Mouse (Mus musculus): ENCODE measurements at regions not wholly inside any gene's neighbourhood (a gene's known extent, or its start where the extent isn't known, plus 50 kb on each side); places are given as distances from the start of the nearest gene placed in this dataset.

DNA sequence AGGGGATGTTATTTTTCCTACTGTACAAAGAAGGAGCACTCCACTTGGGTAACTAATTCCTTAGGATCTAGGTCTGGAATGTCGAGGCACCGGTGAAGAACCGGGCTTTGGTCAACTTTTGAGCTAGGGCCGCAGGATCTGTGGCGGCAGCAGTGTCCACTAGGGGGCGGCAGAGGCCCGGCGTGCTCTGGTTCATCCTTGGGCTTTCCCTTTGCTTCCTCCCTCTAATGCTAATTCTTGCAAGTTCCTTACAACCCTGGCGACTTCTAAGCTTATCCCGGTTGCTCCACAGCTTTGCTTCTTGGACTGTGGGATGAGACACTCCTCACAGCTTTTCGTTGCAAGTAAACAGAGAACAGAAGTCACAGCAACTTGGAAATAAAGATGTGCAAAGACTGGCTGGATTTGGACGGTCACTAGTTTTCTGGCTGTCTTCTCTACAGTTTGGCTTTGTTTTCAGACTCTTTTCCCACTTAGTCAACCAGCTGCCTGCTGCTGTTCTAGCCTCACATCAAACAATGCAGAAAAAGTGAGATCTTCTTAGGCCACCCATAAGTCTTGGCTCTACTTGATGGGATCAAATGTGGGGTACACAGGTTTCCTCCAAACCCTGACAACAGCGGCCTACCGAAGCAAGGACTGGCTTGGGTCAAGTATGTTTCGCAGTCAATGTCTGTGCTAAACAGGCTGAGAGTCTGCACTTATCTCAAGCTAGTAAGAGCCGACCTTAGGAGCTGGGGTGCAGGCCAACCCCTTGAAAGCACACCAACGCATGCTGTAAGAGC lies 51.2 kb upstream of the Tmem72 start:
- TF ChIP-seq NANOG (IDR thresholded peaks at IDR 0.05; ENCODE audit: borderline replicate concordance, low read length) (no peak), POU5F1 (IDR thresholded peaks at IDR 0.05; ENCODE audit: borderline replicate concordance, low read length) (no peak), CTCF (conservative IDR thresholded peaks at IDR 0.05; ENCODE audit: low read length) (peak; percentile 75)

DNA sequence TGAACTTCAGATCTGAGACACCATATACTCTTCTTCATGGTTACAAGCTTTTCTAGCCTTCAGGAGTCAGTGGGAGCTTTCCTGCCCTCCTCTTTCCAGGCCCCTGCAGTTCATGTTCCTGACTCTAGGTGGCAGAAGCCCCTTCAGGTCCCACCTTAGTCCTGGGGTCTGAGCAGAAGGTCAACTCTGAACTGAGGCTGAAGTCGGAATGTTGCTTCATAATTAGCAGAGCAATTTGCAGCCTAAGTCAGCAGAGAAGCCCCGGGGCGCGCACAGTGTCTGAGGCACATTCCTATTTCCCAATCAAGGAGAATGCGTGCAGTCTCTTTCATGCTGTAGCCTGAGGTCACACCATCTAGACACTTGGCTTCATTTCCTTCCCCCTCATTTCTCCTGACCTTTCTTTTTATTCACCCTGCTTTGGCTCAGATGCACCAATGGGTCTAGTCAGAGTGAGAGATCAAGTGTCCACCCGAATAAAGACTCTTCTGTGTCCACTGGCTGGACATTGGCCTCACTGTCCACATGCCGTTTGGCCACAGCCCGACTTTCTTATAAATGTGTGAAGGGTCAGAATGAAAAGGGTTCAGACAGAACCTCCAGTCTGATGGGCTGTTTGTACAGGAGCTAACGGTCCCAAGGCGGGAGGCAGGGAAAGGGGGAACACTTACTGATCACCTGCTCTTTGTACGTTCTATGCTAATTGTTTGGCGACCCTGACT lies 58.4 kb upstream of the Tmem72 start:
- H3K36me3 ChIP-seq (ENCODE audit: insufficient read depth, low read length) = no peaks in the 10 kb centered on the region
- peaks cover 2% of the 10 kb centered on the region; the same call in 1 of the 2 replicates for H3K27me3 ChIP-seq (ENCODE audit: insufficient read depth, low read length)
- TF ChIP-seq POU5F1 (IDR thresholded peaks at IDR 0.05; ENCODE audit: borderline replicate concordance, low read length) (no peak), CTCF (conservative IDR thresholded peaks at IDR 0.05; ENCODE audit: low read length) (peak; percentile 95), NANOG (IDR thresholded peaks at IDR 0.05; ENCODE audit: borderline replicate concordance, low read length) (no peak)
- no peaks in the 10 kb centered on the region for H3K9me3 ChIP-seq (ENCODE audit: low read length)
- H3K4me3 ChIP-seq (replicated peaks; ENCODE audit: low read length) = no peak overlapping the region
- H3K4me1 ChIP-seq (replicated peaks; ENCODE audit: low read depth, low read length) = no peaks in the 10 kb centered on the region

More for the DNA sequence above, 51.2 kb upstream of the Tmem72 start:
- Histone ChIP-seq H3K9me3 (ENCODE audit: low read length) (peaks cover 19% of the 10 kb centered on the region), H3K4me1 (replicated peaks; ENCODE audit: low read depth, low read length) (no peaks in the 10 kb centered on the region), H3K27me3 (ENCODE audit: insufficient read depth, low read length) (no peaks in the 10 kb centered on the region), H3K36me3 (ENCODE audit: insufficient read depth, low read length) (no peaks in the 10 kb centered on the region), H3K4me3 (replicated peaks; ENCODE audit: low read length) (no peak overlapping the region)

DNA sequence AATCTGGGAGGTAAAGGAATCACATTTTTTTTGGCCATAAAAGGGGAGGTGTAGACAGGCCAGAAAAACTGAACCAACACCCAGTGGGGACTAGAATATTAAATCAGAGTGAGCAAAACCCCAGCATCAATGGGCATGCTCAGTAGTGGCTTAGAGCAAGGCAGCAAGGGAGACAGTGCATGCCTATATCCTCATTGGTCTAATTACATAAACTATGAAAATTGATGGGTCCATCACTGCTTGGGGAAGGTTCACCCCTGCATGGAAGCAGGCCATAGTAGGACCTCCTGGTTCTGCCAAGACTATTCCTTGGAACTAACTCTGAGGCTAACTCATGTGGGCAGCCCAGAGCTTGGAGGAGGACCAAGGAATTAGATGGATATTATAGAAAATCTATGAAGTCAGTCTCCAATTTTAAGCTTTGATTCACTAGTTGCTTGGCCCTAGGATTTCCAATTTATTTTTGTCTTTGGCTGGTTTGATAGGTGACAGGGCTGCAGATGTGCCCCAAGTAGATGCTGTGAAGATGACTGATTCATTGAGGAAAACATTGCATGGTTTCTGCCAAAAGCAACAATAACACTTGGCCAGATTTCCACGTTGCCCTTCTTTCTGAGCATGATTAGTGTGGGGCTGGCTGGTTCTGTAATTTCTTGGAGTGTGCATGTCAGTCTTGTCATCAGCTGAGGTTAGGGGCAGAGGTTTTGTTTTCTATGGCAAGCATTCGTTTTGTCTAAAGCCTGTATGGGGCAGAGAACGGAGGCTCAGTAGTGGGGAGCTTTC lies 70.0 kb upstream of the Tmem72 start:
- H3K4me3 ChIP-seq (replicated peaks; ENCODE audit: low read length) = no peak overlapping the region
- H3K27me3 ChIP-seq (ENCODE audit: insufficient read depth, low read length) = no peaks in the 10 kb centered on the region
- TF ChIP-seq POU5F1 (IDR thresholded peaks at IDR 0.05; ENCODE audit: borderline replicate concordance, low read length) = no peak
- TF ChIP-seq CTCF (conservative IDR thresholded peaks at IDR 0.05; ENCODE audit: low read length) = no peak
- TF ChIP-seq NANOG (IDR thresholded peaks at IDR 0.05; ENCODE audit: borderline replicate concordance, low read length) = no peak
- no peaks in the 10 kb centered on the region for H3K36me3 ChIP-seq (ENCODE audit: insufficient read depth, low read length)
- H3K4me1 ChIP-seq (replicated peaks; ENCODE audit: low read depth, low read length) = no peaks in the 10 kb centered on the region
- peaks cover 13% of the 10 kb centered on the region for H3K9me3 ChIP-seq (ENCODE audit: low read length)

DNA sequence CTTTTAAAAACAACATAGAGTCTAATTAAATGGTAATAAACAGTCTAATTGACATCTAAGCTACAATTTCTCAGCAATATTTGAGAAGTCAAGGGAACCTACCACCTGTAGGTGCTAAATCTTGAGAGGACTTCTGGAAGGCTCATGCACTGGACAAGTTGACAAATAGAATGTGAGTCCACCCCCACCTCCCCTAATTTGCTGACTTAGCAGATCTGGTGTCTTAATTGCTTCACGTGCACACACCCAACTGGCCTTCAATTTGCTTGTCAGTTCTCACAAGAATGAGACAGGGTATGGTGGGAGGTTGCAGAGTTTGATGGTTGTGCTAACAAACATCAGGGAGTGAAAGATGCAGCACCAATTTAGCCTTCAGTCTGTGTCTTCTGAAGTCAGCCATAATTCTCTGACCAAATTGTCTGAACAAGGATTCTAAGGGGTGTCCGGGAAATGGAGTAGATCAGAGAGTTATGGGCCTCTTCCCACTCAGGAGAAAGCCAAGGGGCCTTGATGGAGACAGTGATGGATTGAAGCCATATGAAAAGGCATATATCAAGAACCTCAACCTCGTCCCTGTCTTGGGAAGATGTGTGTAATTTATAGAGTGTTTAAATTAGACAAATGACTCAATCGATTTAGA lies 76.7 kb upstream of the Tmem72 start:
- TF ChIP-seq NANOG (IDR thresholded peaks at IDR 0.05; ENCODE audit: borderline replicate concordance, low read length) = no peak
- no peak for TF ChIP-seq POU5F1 (IDR thresholded peaks at IDR 0.05; ENCODE audit: borderline replicate concordance, low read length)
- no peaks in the 10 kb centered on the region for H3K36me3 ChIP-seq (ENCODE audit: insufficient read depth, low read length)
- no peaks in the 10 kb centered on the region for H3K4me1 ChIP-seq (replicated peaks; ENCODE audit: low read depth, low read length)
- peaks cover 5% of the 10 kb centered on the region for H3K9me3 ChIP-seq (ENCODE audit: low read length)
- H3K27me3 ChIP-seq (ENCODE audit: insufficient read depth, low read length) = no peaks in the 10 kb centered on the region
- no peak overlapping the region for H3K4me3 ChIP-seq (replicated peaks; ENCODE audit: low read length)

DNA sequence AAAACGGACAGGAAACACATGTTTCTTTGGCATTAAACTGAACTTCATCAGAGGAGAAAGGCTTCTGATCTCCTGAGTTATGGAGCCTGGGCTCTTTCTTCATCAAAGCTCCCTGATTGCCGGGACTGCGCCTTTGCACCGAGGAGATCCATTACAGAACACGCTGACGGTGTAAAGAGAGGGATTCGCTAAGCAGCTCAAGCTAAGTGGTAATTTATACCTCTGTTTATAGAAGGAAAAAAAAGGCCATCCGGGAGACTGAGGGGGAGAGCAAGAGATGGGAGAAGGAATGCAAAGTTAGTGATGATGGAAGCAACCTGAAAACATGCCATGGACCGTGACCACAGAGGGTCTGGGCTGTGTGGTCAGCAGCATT lies 77.2 kb upstream of the Tmem72 start:
- no peak for TF ChIP-seq POU5F1 (IDR thresholded peaks at IDR 0.05; ENCODE audit: borderline replicate concordance, low read length)
- TF ChIP-seq NANOG (IDR thresholded peaks at IDR 0.05; ENCODE audit: borderline replicate concordance, low read length) = no peak
- no peak for TF ChIP-seq CTCF (conservative IDR thresholded peaks at IDR 0.05; ENCODE audit: low read length)
- Histone ChIP-seq H3K36me3 (ENCODE audit: insufficient read depth, low read length) (no peaks in the 10 kb centered on the region), H3K9me3 (ENCODE audit: low read length) (peaks cover 10% of the 10 kb centered on the region)

DNA sequence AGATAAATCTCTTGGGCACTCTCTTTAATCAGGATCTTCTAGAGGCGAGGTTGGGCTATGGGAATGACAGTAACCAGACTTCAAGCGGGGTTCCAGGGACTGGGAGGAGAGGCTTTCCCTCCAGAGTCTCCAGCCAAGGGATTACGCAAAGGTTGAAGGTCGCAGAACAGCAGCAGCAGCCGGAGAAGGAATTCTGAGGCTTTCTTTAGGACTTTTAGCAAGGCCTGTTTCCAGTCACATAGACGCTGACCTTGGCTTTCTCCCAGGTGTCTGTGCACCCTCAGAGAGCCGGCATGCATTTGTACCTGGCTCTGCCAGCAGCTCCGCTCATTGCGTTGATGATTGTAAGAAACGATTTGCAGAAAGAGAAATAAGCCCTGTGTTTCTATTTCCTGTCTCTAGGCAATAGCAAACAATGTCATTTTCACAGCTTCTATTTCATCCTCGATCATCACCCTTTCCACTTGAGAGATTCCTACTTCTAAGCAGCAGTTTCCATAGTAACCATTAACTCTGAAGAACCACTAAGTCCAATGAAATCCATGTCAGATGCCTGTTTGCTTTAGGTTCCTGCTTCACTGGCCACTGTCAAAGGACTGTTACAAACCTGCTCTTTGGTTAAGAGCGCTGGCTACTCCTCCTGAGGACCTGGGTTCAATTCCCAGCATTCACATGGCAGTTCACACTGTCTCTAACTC lies 104.7 kb upstream of the Tmem72 start:
- TF ChIP-seq CTCF (conservative IDR thresholded peaks at IDR 0.05; ENCODE audit: low read length) (no peak), POU5F1 (IDR thresholded peaks at IDR 0.05; ENCODE audit: borderline replicate concordance, low read length) (no peak), NANOG (IDR thresholded peaks at IDR 0.05; ENCODE audit: borderline replicate concordance, low read length) (no peak)
- no peaks in the 10 kb centered on the region for H3K4me1 ChIP-seq (replicated peaks; ENCODE audit: low read depth, low read length)
- no peaks in the 10 kb centered on the region for H3K36me3 ChIP-seq (ENCODE audit: insufficient read depth, low read length)
- no peaks in the 10 kb centered on the region for H3K9me3 ChIP-seq (ENCODE audit: low read length)
- no peak overlapping the region for H3K4me3 ChIP-seq (replicated peaks; ENCODE audit: low read length)
- no peaks in the 10 kb centered on the region for H3K27me3 ChIP-seq (ENCODE audit: insufficient read depth, low read length)

More for the DNA sequence above, 77.2 kb upstream of the Tmem72 start:
- Histone ChIP-seq H3K4me1 (replicated peaks; ENCODE audit: low read depth, low read length) (no peaks in the 10 kb centered on the region), H3K27me3 (ENCODE audit: insufficient read depth, low read length) (no peaks in the 10 kb centered on the region), H3K4me3 (replicated peaks; ENCODE audit: low read length) (no peak overlapping the region)

DNA sequence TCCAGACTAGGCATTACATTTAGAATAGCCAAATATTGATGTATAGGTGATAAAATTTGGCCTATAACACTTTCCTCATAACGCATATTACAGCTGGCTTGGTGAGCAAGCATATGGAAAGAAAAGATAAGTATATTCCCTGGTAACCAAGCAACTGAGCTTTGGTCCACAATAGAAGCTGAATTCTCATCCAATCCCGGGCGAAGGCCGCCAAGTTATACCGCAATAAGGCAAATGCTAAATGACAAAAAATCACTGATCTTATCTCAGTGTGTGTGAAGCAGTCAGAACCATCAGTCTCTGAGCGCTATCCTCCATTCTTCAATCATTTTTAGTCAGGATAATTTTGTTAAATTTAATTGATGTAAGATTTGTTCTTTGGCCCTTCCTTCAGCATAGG lies 105.9 kb upstream of the Tmem72 start:
- H3K9me3 ChIP-seq (ENCODE audit: low read length) = no peaks in the 10 kb centered on the region
- H3K27me3 ChIP-seq (ENCODE audit: insufficient read depth, low read length) = no peaks in the 10 kb centered on the region
- no peaks in the 10 kb centered on the region for H3K4me1 ChIP-seq (replicated peaks; ENCODE audit: low read depth, low read length)
- H3K4me3 ChIP-seq (replicated peaks; ENCODE audit: low read length) = no peak overlapping the region
- TF ChIP-seq CTCF (conservative IDR thresholded peaks at IDR 0.05; ENCODE audit: low read length) = no peak
- no peaks in the 10 kb centered on the region for H3K36me3 ChIP-seq (ENCODE audit: insufficient read depth, low read length)

Measured in E14TG2a.4 (cell line).